Mouse (Mus musculus) heart, embryonic 14.5 days (tissue): ENCODE results near the gene Ntmt1. TPM values are rescaled to one million over a fixed set of nuclear protein-coding genes. Genes with fewer than 3 reads are reported as not detected.

Source experiments
- ATAC-seq: fragments of 200-750 bp; cut with Nextera tagmentation; 2 replicates; pipeline ENCODE4 v1.8.0; 2017; ENCODE audit warnings: low read depth, moderate TSS enrichment; ENCODE audit not compliant: insufficient number of reproducible peaks, insufficient read depth, low FRiP score
- H3K27ac ChIP-seq, 2 experiments: fragments of 200-500 bp in 1 of 2; fragments of 300-500 bp in 1 of 2; sonication (generic) in 1 of 2; replicated peaks in 1 of 2; 2 replicates each; pipeline ENCODE4 v1.5.1; 2012 to 2014; ENCODE audit warnings: low read depth in 2 of 2, low read length in 2 of 2, control low read depth in 1 of 2, mild to moderate bottlenecking in 1 of 2, mixed read lengths in 1 of 2; ENCODE audit not compliant: control insufficient read depth in 1 of 2, insufficient read depth in 1 of 2
- H3K27me3 ChIP-seq: fragments of 300-500 bp; sonication (generic); 2 replicates; pipeline ENCODE4 v1.6.1; 2014; ENCODE audit warnings: mild to moderate bottlenecking, low read length, control low read depth; ENCODE audit not compliant: control insufficient read depth, insufficient read depth
- H3K36me3 ChIP-seq: fragments of 300-500 bp; sonication (generic); 2 replicates; pipeline ENCODE4 v1.6.1; 2014; ENCODE audit warnings: mild to moderate bottlenecking, control low read depth, low read length, mixed read lengths; ENCODE audit not compliant: control insufficient read depth, insufficient read depth
- H3K4me1 ChIP-seq, 2 experiments: fragments of 200-500 bp in 1 of 2; fragments of 300-500 bp in 1 of 2; sonication (generic) in 1 of 2; 2 replicates each; pipeline ENCODE4 v1.6.1; 2012 to 2014; ENCODE audit warnings: low read length in 2 of 2, control low read depth in 1 of 2, mixed read lengths in 1 of 2; ENCODE audit not compliant: control insufficient read depth in 2 of 2, insufficient read depth in 2 of 2
- H3K4me2 ChIP-seq: fragments of 300-500 bp; sonication (generic); 2 replicates; pipeline ENCODE4 v1.6.1; 2014; ENCODE audit warnings: mild to moderate bottlenecking, low read length
- H3K4me3 ChIP-seq, 2 experiments: fragments of 200-500 bp in 1 of 2; fragments of 300-500 bp in 1 of 2; sonication (generic) in 1 of 2; 2 replicates each; pipeline ENCODE4 v1.5.1; 2012 to 2014; ENCODE audit warnings: low read length in 2 of 2, mild to moderate bottlenecking in 2 of 2, control low read depth in 1 of 2, low read depth in 1 of 2, moderate library complexity in 1 of 2; ENCODE audit not compliant: control insufficient read depth in 1 of 2, insufficient read depth in 1 of 2
- H3K9ac ChIP-seq: fragments of 300-500 bp; sonication (generic); 2 replicates; pipeline ENCODE4 v1.6.1; 2014; ENCODE audit warnings: mild to moderate bottlenecking, low read length
- H3K9me3 ChIP-seq: fragments of 300-500 bp; sonication (generic); 2 replicates; pipeline ENCODE4 v1.6.1; 2016; ENCODE audit warnings: low read length, control low read depth; ENCODE audit not compliant: control insufficient read depth
- WGBS: fragments of 180-500 bp; shearing (Covaris S2); extraction: QIAGEN DNeasy Blood & Tissue Kit; methylation state at CpG from one replicate; pipeline ENCODE4 v1.1.7; 2014; 5-methylcytosine and 5-hydroxymethylcytosine counted together
- polyA plus RNA-seq: library from polyadenylated mRNA; unstranded; fragments of >200 nt; fragmentation: Nextera tagmentation; extraction: Ambion mirVana; gene quantifications from 2 replicates; pipeline ENCODE4 v1.2.1, GENCODE M21; 2014

Gene Ntmt1
- 84.2 and 84.9 TPM in 2 replicates for polyA plus RNA-seq

DNA sequence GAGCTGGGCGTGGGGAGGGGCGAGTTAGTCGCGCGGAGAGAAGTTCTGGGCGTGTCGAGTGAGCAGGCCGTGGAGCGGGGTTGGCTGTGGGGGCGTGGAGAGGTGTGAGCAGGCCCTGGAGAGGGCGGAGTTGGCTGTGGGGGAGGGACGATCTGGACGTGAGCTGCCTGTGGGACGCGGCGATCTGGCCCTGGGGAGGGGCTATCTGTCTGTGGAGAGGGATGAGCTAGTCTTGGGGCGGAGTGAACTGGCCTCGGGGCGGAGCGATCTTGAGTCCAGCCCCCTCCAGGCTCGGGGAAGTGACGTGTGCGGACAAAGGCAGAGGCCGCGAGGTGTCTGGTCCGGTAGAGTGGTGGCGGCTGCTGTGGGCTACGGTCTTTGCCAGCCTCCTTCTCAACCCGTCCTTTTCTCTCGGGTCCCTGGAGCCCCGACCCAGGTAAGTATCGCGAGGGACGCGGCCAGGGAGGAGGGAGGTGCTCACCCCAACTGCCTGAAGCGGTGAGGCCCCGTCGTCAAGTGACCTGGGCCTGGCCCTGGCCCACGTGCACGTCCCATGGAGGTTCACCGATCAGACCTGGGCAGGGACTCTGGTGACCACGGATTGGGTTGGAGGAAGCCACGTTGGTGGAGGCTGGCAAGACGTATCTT is at the start of gene Ntmt1:
Gene Ntmt1, plus strand, starts transcription at position 179 of the 648 bp plus-strand sequence.
- H3K36me3 ChIP-seq, result peaks cover 8% of the 10 kb centered on the region
- H3K9ac ChIP-seq, result peak within 1 kb of the TSS; percentile 89
- H3K4me2 ChIP-seq, result peak within 1 kb of the TSS; percentile 88
- ATAC-seq, result peak; percentile 99
- WGBS, result under 1% methylated on average over 43 of the region's 44 CpGs
- peaks cover 10 to 18% of the 10 kb centered on the region in 2 experiments for H3K4me1 ChIP-seq
- peak within 1 kb of the TSS; percentile 65 to 72 for H3K4me3 ChIP-seq
- no peaks in the 10 kb centered on the region; the same call in 1 of the 2 replicates for H3K27me3 ChIP-seq
- H3K9me3 ChIP-seq, result no peaks in the 10 kb centered on the region
- H3K27ac ChIP-seq, result peak within 1 kb of the TSS; percentile 87 to 89

GRCm38 (mm10) chr2:30758341-30759087 is 49.1 kb upstream of the Ntmt1 start:
- H3K4me3 ChIP-seq, result no peak overlapping the region
- peak; percentile 92 for ATAC-seq
- no peaks in the 10 kb centered on the region for H3K36me3 ChIP-seq
- H3K4me2 ChIP-seq, result peak overlapping the region; percentile 50
- peak overlapping the region; percentile 92 to 95 for H3K27ac ChIP-seq
- WGBS, result 2% methylated on average over 17 of the region's 17 CpGs
- peaks cover 10% of the 10 kb centered on the region for H3K9me3 ChIP-seq
- peaks cover 30 to 34% of the 10 kb centered on the region in 2 experiments for H3K4me1 ChIP-seq
- peak overlapping the region; percentile 65 for H3K9ac ChIP-seq
- no peaks in the 10 kb centered on the region for H3K27me3 ChIP-seq

- Histone ChIP-seq H3K9ac (peak overlapping the region; percentile 65), H3K27me3 (no peaks in the 10 kb centered on the region), H3K4me1 (peaks cover 30 to 33% of the 10 kb centered on the region in 2 experiments), H3K9me3 (peaks cover 10% of the 10 kb centered on the region), H3K36me3 (no peaks in the 10 kb centered on the region), H3K4me2 (peak overlapping the region; percentile 50), H3K4me3 (no peak overlapping the region), H3K27ac (peak overlapping the region; percentile 92 to 95)
- no peak for ATAC-seq
- WGBS, result 56% methylated on average over 4 of the region's 4 CpGs
Measured at GRCm38 (mm10) chr2:30759088-30759374, 48.6 kb upstream of the Ntmt1 start.

GRCm38 (mm10) chr2:30759442-30759841 is 48.2 kb upstream of the Ntmt1 start:
- ATAC-seq, result no peak
- Histone ChIP-seq H3K4me2 (no peak overlapping the region), H3K36me3 (no peaks in the 10 kb centered on the region), H3K27ac (peak overlapping the region; percentile 92 to 95; a peak in 3 of 4 replicates), H3K4me1 (peaks cover 30 to 33% of the 10 kb centered on the region in 2 experiments), H3K4me3 (no peak overlapping the region), H3K9ac (0 out of 2 replicates have a peak overlapping the region, but pooled peaks have one; percentile 65), H3K9me3 (peaks cover 10% of the 10 kb centered on the region), H3K27me3 (no peaks in the 10 kb centered on the region)
- WGBS, result 82% methylated on average over 4 of the region's 4 CpGs

- no peak overlapping the region for H3K4me2 ChIP-seq
- no peak for ATAC-seq
- WGBS, result 70% methylated on average over 10 of the region's 10 CpGs
- peak overlapping the region; percentile 92 to 95; a peak in 3 of 4 replicates for H3K27ac ChIP-seq
- peaks cover 10% of the 10 kb centered on the region for H3K9me3 ChIP-seq
- H3K9ac ChIP-seq, result no peak overlapping the region
- H3K4me3 ChIP-seq, result no peak overlapping the region
- H3K27me3 ChIP-seq, result no peaks in the 10 kb centered on the region
- H3K36me3 ChIP-seq, result no peaks in the 10 kb centered on the region
- H3K4me1 ChIP-seq, result peaks cover 30 to 33% of the 10 kb centered on the region in 2 experiments
Measured at GRCm38 (mm10) chr2:30759858-30760547, 47.6 kb upstream of the Ntmt1 start.

- peaks cover 9% of the 10 kb centered on the region for H3K9me3 ChIP-seq
- no peak for ATAC-seq
- WGBS, result 60% methylated on average over 6 of the region's 6 CpGs
- peaks cover 30 to 33% of the 10 kb centered on the region in 2 experiments for H3K4me1 ChIP-seq
- H3K4me2 ChIP-seq, result no peak overlapping the region
- no peaks in the 10 kb centered on the region for H3K27me3 ChIP-seq
- no peak overlapping the region for H3K4me3 ChIP-seq
- H3K36me3 ChIP-seq, result no peaks in the 10 kb centered on the region
- H3K27ac ChIP-seq, result 0 out of 4 replicates have a peak overlapping the region, but pooled peaks of 1 of the 2 experiments have one; percentile 2
- no peak overlapping the region for H3K9ac ChIP-seq
Measured at GRCm38 (mm10) chr2:30760706-30761105, 46.9 kb upstream of the Ntmt1 start.

- Histone ChIP-seq H3K9ac (no peak overlapping the region), H3K4me3 (no peak overlapping the region)
- 65% methylated on average over 5 of the region's 5 CpGs for WGBS
Measured at GRCm38 (mm10) chr2:30766446-30766845, 41.2 kb upstream of the Ntmt1 start.

More at GRCm38 (mm10) chr2:30766446-30766845, 41.2 kb upstream of the Ntmt1 start:
- Histone ChIP-seq H3K4me2 (no peak overlapping the region), H3K27me3 (no peaks in the 10 kb centered on the region), H3K36me3 (no peaks in the 10 kb centered on the region), H3K9me3 (peaks cover 6% of the 10 kb centered on the region; the same call in 1 of the 2 replicates), H3K4me1 (peaks cover 3 to 10% of the 10 kb centered on the region in 2 experiments), H3K27ac (no peak overlapping the region)
- no peak for ATAC-seq
